Mouse (Mus musculus) adrenal gland (tissue): Measurements from ENCODE around the gene Pf4.

Experiments used
- intact Hi-C: fragments of 180-260 bp; cut with DNase I; formaldehyde crosslinking; loops from one replicate; pipeline ENCODE4 v1.15.1; 2025
- long read RNA-seq, 2 experiments: library from polyadenylated mRNA; unstranded; transcript quantifications; one replicate each; pipeline ENCODE4 v2.0.0; 2020; ENCODE audit warnings: borderline replicate concordance in 1 of 2; ENCODE audit not compliant: insufficient replicate concordance in 1 of 2

Gene Pf4
- long read RNA-seq, experiment 1, transcript Pf4-201 (3 exons, 588 nt), result major isoform, 5 of 5 reads
- long read RNA-seq, experiment 1, partial matches to known transcripts, result 0 of 5 reads
- long read RNA-seq, experiment 1, other reads (novel, unspliced or antisense), result 0 of 5 reads
- long read RNA-seq, experiment 2, transcript Pf4-201 (3 exons, 588 nt), result major isoform, 10 of 10 reads
- long read RNA-seq, experiment 2, partial matches to known transcripts, result 0 of 10 reads
- long read RNA-seq, experiment 2, other reads (novel, unspliced or antisense), result 0 of 10 reads

DNA sequence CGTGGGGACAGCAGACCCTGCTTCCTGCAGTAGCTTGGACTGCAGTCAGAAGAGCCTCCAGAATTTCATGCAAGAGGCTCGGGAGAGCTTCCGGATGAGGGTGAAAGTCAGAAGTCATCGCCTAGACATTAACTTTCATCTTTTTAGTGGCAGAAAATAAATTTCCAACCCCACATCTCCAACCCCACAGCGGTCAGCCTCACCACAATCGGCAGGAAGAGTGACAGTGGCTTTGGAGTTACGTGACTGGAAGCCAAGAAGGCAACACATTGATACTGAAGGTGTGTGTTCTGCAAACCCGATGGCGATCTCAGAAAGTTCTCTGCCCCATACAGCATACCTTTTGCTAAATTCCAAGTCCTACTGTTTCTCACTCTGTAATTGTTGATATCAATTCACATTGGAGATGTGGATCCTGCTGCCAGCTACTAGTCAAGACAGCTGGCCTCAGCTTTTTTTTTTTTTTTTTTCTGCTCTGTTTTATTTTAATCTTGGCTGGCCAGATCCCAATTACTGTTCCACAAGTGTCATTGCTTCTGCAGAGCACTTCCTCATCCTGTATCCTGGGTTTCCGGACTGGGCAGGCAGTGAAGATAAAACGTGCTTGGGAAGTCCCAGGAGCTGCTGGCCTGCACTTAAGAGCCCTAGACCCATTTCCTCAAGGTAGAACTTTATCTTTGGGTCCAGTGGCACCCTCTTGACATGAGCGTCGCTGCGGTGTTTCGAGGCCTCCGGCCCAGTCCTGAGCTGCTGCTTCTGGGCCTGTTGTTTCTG, at the start of gene Pf4:
Gene Pf4 (plus strand): TSS at position 556 of the 774 bp plus-strand sequence.
- intact Hi-C loops, result no loop called here

DNA sequence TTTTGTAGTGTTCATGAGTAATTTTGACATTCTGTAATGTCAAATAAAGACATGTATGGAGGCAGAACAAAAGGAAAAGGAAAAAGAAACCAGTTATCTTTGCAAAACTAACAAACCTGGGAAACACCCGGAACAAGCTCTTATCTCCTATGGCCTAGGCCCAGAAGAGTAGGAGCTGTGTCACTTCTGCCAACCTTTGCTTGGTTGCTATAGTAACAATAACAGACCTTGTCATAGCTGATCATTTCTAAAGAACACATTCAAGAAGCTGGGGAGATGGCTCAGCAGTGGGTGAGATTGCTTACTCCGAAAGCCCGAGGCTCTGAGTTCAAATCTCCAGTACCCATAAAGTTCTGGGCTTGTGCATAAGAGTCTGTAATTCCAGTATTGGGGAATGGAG, 49.6 kb upstream of the Pf4 start:
- intact Hi-C loops, result no loop called here

- intact Hi-C loops, result no loop called here
Measured at GRCm38 (mm10) chr5:90728254-90728653, 44.0 kb upstream of the Pf4 start.

- intact Hi-C loops, result no loop called here
Measured at GRCm38 (mm10) chr5:90731480-90731879, 40.8 kb upstream of the Pf4 start.

- intact Hi-C loops, result no loop called here
Measured at GRCm38 (mm10) chr5:90742029-90742428, 30.2 kb upstream of the Pf4 start.

DNA sequence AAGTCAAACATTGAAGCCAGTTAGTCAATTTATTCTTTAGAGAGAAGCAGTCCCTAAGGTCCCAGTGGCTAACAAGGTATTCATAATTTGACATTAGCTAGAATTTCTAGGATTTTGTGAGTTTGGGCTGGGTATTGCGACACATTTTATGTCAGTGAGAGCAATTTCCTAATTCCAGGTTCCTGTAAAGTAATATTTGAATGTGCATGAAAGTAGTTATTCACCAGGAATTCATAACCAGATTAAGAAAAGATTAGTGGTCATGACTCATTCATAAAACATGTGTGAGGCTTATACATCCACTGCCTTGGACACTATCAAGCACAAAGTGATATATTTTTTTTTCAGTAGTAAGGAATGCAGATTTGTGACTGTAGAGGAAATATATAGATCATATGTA, 18.3 kb upstream of the Pf4 start:
- intact Hi-C loops, result no loop called here

DNA sequence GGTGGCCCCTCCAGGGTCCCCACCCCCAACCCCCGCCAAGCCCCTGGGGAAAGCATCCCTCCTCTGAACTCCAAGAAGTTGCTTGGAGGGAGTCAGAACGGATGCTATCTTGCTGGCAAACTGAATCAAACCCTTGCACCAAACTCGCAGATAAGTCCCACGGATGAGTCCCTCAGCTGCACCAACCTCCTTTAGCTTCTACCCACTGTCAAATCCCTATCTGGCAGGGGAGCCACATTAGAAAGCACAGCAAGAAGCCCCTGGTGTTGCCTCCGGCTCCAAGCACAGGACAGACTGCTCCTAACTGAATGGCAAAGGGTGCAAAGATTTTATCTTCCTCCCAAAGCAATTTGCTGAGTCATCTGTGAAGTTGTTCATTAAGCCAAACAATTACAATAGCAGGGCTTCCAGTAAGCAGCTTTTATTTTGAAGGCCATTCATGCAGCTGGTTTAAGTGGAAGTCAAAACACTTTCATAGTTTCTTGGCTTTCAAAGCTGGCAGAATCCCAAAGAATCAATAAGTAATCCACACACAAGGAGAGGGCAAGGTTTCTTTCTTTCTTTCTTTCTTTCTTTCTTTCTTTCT, 14.1 kb upstream of the Pf4 start:
- intact Hi-C loops, result no loop called here

GRCm38 (mm10) chr5:90759077-90760065, 12.9 kb upstream of the Pf4 start, which contains the start of gene Cxcl5:
TSS of gene Cxcl5 (plus strand) at chr5:90759360.
- intact Hi-C loops, result no loop called here

DNA sequence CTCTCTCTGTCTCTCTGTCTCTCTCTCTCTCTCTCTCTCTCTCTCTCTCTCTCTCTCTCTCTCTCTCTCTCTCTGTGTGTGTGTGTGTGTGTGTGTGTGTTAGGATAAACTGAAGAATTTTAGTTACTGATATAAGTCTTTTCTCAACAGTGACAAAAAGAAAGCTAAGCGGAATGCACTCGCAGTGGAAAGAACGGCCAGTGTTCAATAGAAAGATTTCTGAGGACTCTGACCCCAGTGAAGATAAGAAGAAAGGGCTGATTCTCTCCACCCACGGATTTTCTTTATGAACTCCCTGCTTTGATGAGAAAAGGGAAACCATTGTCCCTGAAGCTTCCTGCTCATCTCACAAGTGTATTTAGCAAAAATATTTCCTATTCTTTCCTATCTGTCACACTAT, 11.9 kb upstream of the Pf4 start:
- intact Hi-C loops, result no loop called here

- intact Hi-C loops, result no loop called here
Measured at GRCm38 (mm10) chr5:90760844-90761243, 11.4 kb upstream of the Pf4 start.

DNA sequence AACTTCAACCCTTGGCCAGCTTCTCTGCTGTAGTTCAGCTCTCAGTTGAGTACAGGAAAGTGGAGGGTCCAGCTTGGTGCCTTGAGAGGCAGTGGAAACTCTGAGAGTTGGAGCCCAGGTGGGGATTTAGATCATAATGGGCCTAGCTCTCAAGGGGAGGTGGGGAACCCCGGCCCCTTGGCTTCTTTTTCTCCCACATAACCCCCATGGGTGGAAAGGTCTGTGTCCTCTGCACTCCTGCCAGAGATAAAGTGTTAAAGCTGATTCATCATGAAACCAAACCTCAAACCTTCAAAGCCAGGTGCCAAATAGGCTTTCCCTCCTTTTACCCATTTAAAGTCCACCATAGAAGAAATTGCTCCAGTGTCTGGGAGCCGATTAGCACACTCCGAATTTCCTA, 10.4 kb upstream of the Pf4 start:
- intact Hi-C loops, result no loop called here

DNA sequence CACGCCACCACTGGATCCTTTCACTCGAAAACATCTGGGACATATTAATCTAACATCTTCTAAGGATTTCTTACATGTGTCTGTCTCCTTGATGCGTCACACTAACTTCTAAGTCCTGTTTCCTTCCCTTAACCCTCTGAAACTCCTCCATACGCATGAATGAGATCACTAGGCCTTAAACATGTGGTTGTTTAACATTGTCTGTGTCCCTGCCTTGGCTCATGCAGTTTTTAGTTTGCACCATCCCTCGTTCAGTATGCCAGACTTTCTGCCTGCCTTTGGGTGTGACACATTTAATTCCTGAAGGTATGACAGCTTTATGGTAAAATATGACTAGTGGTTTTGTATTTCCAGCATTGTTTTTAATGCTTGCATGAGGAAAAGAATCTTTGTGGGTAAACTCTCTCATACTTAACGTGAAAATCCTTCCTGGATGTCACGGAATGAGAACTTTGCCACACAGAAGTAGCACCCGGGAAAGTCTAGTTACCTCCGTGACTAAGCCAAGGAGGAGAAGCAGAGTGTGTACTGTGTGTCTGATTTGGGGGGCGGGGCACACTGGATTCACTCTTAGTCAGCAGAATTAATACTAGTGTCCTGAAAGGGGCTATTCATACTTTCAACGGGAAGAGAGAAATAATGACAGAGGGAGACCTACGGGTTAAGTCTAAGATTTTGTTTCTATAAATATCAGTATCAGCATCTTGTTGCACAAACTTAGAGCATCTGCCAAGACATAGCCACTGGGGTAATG, 8.1 kb upstream of the Pf4 start:
- intact Hi-C loops, result no loop called here

DNA sequence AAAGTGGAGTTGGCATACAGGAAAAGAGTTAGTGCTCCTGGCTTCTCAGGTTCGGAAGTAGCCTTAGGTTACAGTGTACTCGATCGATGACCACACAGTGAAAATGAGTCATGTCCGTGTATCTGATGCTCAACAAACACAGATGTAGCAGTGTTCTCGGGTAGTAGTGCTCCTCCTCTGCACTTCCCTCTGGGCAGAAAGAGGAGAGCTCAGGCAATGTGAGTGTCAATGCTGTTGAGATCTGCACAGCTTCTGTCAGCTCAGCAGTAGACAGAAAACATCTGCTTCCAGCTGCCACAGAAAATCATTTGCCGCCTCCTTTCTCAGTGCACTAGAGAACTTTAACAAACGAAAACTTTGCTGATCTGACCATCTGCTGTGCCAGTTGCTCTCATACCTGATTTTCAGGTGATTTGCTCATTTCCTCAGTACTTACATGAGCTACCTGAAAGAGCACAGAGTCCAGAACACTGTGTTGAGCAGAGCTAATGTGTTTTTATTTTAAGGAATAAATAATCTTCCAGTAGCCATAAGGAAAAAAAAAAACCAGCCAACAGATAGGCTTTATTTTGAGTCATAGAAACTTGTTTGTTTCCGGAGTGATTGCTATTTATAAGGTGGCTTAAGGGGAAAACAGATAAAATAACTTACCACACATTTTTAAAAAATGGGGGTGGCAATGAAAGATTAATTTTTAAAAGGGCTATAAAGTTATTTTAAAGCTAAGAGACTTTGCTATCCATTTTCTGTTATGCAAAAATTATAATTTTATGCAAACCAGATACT, 6.2 kb upstream of the Pf4 start:
- intact Hi-C loops, result no loop called here

DNA sequence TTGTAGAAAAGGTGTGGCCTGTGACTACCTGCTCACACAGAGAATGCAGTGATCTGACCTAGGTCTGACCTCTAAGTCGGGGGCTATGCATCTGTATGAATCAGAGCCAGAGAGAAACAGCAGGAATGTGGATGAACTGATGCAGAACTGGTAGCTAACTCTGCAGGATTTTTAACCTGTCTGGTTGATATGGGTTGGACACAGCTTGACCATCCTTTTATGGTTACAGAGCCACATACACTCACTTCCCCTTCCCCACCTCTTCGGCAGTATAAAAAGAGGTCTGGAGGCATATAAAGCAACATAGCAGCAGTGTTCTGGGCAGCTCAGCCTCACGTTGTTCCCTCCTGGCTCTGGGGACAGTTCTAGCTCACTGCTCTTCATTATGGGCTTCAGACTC, 4.0 kb upstream of the Pf4 start, which contains the start of gene Ppbp:
Gene Ppbp (plus strand): TSS at position 301 of the 400 bp plus-strand sequence.
- intact Hi-C loops, result no loop called here

DNA sequence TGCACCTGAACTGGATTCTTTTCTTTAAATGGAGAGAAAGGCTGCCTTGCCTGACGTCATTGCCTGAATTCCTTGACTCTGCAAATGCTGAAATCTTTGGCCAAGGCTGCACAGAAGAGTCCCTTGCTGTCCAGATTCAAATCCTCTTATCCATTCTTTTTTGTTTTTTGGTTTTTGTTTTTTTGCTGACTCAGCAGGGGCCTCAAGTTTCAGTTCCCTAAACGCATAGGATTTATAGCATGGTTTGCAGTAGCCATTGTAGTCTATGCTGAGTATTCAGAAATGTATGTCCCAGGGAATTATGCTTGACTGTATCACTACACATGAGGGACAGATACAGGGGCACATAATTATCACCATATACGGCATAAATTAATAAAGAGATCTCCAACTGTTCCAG, 866 bp upstream of the Pf4 start:
- intact Hi-C loops, result no loop called here

DNA sequence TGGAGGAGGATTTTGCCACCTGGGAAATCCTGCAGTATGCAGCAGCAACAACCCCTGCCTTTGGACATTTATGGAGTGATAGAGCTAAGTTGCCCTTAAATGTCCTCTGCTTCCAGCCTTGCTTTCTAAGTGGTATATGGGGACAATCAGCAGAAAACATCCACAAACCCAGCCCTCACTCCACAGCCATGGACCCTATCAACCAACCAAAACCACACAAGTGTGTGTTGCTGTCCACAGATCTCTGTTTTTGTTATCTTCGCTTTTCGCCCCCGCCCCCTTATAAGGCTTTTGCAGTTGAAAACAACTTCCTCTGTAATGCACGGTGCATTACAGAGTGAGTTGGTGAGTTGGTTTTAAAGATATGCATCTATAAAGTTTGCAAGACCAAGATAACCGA, 3.3 kb downstream of the Pf4 start:
- intact Hi-C loops, result no loop called here

- intact Hi-C loops, result no loop called here
Measured at GRCm38 (mm10) chr5:90777621-90778020, 5.4 kb downstream of the Pf4 start.

- intact Hi-C loops, result no loop called here
Measured at GRCm38 (mm10) chr5:90778856-90779255, 6.6 kb downstream of the Pf4 start.

GRCm38 (mm10) chr5:90783697-90784096, 11.5 kb downstream of the Pf4 start:
- intact Hi-C loops, result loop anchor here (10.0 kb wide), 1 partner anchor 111 kb away; the partner anchor contains the start of gene Cxcl1
